Mouse (Mus musculus): ENCODE results near the gene Cox10.
"Not testable (repeated sequence)": the region's sequence is repeated elsewhere in the genome, so short reads cannot be mapped to it uniquely, and the experiment has no call there.

Cox10 gene

GRCm38 (mm10) chr11:64078956-64079726 is at the start of gene Cox10:
TSS of gene Cox10 (minus strand) at chr11:64079468.
- peak; percentile 92 to 93 for DNase-seq

GRCm38 (mm10) chr11:64128016-64128415 is 48.7 kb upstream of the Cox10 start:
- no peak for DNase-seq

- DNase-seq: no peak
Observed at GRCm38 (mm10) chr11:64125471-64125870, 46.2 kb upstream of the Cox10 start.

- DNase-seq: not testable (repeated sequence)
Observed at GRCm38 (mm10) chr11:64123174-64123573, 43.9 kb upstream of the Cox10 start.

- DNase-seq: no peak
Observed at GRCm38 (mm10) chr11:64116711-64117110, 37.4 kb upstream of the Cox10 start.

DNA sequence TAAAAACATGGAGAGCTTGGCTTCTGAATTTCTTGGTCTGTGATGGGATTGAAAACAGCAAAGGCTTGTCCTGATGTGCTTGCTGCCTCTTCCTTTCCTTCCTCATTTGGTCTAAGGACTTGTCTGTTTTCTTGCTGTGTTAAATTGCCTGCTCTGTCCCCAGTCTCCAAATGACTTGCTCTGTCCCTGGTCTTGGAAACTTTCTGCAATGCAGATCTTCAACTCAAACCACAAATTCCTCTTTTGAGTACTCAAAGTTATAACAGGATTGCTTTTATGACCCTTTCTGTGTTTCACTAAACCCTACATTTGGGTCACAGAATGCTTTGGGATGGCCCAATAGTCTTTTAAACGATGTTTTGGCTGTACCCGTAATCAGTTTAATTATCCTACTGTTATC is 36.6 kb upstream of the Cox10 start:
- DNase-seq: no peak

- DNase-seq: no peak
Observed at GRCm38 (mm10) chr11:64115101-64115500, 35.8 kb upstream of the Cox10 start.

DNA sequence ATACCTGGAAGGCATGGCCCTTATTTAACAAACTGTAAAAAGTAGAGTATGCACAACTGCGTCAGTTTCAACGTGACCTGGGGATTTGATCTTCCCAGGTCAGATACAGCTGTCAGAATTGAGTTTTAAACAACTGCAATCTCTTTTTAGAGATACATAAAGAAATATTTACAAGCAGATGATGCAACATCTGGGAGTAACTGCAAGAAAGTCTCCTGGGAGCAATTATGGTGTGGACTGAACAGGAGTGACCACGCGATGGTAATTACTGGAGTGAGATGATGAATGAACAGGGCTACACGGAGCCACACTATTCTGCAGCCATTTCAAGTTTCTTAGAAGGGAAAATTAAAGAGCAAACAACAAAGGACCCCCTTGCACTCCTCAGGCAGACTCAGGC is 20.8 kb upstream of the Cox10 start:
- DNase-seq: no peak

DNA sequence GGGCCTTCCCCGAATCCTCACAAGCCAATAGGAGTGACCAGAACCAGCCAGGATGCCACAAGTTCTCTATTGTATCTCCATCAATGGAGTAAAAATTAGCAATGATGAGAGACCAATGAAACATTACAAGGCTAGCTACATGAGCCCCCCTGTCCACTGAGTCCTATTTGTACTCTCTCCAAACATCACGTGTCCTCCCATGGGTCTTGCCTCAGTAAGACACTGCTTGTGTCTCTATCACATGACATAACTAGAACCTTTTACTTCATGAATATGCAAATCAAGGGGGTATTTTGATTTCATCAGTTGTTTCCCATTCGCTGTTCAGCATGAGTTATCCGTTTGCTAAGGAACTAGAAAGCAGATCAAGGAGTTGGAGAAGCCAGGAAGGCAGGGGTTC is 13.8 kb upstream of the Cox10 start:
- DNase-seq: no peak

DNA sequence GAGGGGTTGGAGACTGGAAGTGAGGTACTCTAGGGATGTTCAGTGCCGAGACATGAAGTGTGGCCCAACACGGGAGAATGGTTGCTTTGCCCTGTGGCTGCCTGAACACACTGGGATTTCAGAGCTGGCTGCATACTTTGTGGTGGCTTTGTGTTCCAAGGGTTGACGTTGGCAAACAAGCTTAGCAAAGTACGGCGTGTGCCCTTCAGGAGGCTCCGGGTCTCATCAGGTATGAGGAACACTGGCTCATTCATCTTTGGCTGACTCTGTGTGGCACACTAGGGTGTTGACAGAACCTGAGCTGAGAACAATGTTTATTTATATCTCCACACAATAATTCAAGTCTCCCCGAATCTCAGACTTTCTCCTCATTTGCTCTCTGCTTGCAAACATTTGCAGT is 11.9 kb upstream of the Cox10 start:
- no peak for DNase-seq

- no peak for DNase-seq
Observed at GRCm38 (mm10) chr11:64089682-64090081, 10.4 kb upstream of the Cox10 start.

GRCm38 (mm10) chr11:64085888-64086287 is 6.6 kb upstream of the Cox10 start:
- no peak for DNase-seq

DNA sequence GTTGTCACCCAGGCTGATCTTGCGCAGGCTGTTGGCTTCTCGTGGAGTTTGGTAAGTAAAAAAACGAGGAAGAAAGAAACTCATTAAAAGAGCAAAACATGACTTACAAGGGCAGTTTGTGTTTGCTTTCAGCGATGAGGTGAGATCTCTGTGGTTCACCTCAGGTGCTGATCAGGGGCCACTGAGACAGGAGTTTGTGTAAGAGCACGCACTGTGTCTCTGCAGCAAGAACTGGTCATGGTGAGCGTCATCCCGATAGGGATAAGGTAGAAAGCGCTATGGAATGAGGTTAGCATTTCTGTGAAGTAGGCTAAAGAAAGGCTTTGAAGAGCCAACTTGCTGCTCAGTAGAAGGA is 436 bp upstream of the Cox10 start:
- no peak for DNase-seq

DNA sequence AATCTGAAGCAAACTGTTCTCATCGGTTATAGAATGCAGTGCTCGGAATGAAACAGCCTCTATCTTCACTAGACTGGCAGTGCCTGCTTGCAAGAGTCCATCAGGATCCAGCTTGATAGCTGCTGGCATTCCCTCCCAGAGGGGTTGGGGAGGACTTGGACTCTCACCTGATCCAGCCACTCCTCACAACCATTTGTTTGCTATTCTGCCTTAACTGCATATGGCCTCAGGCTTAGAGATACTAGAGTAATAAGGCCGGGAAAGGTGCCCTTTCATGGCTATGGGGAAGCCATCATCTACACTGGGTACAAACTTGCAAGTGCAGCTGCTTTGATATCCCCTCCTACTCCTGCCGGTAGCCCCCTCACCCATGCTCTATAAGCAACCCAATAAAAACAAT is 3.1 kb downstream of the Cox10 start:
- no peak for DNase-seq

GRCm38 (mm10) chr11:64073379-64073778 is 5.9 kb downstream of the Cox10 start:
- no peak for DNase-seq

GRCm38 (mm10) chr11:64071536-64071935 is 7.7 kb downstream of the Cox10 start:
- no peak for DNase-seq

- DNase-seq: no peak
Observed at GRCm38 (mm10) chr11:64066001-64066400, 13.3 kb downstream of the Cox10 start.

GRCm38 (mm10) chr11:64063130-64063529 is 16.1 kb downstream of the Cox10 start:
- DNase-seq: no peak

- no peak for DNase-seq
Observed at GRCm38 (mm10) chr11:64062226-64062625, 17.0 kb downstream of the Cox10 start.

DNA sequence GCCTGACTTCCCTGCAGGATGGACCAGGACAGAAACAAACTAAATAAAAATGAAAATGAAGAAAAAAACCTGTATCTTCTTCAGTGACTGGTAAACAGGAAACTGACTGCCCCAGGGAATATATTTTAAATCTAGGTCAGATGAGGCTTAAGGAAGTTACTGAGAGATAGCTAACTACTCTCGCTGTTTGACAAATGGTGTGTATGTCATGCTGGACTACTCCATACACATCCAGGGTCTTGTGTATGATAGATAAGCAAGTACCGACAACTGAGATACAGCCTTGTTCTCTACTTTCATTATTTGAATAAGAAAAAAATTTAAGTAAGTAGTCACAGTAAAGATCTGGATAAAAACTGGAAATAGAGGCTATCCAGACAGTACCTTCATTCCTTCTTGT is 20.0 kb downstream of the Cox10 start:
- DNase-seq: no peak

GRCm38 (mm10) chr11:64058474-64058873 is 20.8 kb downstream of the Cox10 start:
- no peak for DNase-seq

GRCm38 (mm10) chr11:64053371-64053770 is 25.9 kb downstream of the Cox10 start:
- no peak for DNase-seq

- no peak for DNase-seq
Observed at GRCm38 (mm10) chr11:64051195-64051968, 27.9 kb downstream of the Cox10 start.

DNA sequence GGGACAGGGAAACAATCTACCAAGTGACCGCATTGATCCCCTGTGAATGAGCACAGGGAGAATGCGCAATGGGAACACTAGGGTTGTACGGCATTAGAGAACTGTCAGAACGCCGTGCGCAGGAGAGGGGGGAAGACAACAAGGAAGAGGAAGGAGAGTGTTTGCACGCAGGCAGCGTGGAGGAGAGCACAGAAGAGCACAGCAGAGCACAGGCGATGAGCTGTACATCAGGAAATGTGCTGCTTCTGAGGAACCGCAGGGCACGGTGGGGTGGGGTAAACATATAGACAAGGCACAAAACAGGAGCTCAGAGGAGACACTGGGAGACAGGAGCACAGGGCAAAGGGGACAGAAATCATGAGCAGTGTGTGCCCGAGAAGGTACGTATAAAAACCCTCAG is 31.8 kb downstream of the Cox10 start:
- no peak for DNase-seq

Measured in kidney, postnatal 36 days (tissue).